Mouse (Mus musculus) kidney, embryonic 14.5 days (tissue): ENCODE measurements around the gene Zfp385a. TPM values are rescaled to one million over a fixed set of nuclear protein-coding genes. Genes with fewer than 3 reads are reported as not detected.
A peak's percentile ranks its signal among the peaks of the same experiment; 100 is the strongest.

Experiments
- ATAC-seq: fragments of 200-750 bp; cut with Nextera tagmentation; 2 replicates; pipeline ENCODE4 v1.8.0; 2017; ENCODE audit warnings: moderate number of reproducible peaks, mild to moderate bottlenecking, moderate TSS enrichment, moderate library complexity; ENCODE audit not compliant: low FRiP score, low TSS enrichment
- H3K27ac ChIP-seq: fragments of 300-500 bp; sonication (generic); 2 replicates; pipeline ENCODE4 v1.5.1; 2014; ENCODE audit warnings: low read depth, mild to moderate bottlenecking, low read length, moderate library complexity, mixed read lengths
- H3K27me3 ChIP-seq: fragments of 300-500 bp; sonication (generic); 2 replicates; pipeline ENCODE4 v1.6.1; 2014; ENCODE audit warnings: mild to moderate bottlenecking, low read length; ENCODE audit not compliant: control insufficient read depth, insufficient read depth
- H3K36me3 ChIP-seq: fragments of 300-500 bp; sonication (generic); 2 replicates; pipeline ENCODE4 v1.6.1; 2014; ENCODE audit warnings: low read length, mixed read lengths; ENCODE audit not compliant: control insufficient read depth, insufficient read depth
- H3K4me1 ChIP-seq: fragments of 300-500 bp; sonication (generic); 2 replicates; pipeline ENCODE4 v1.6.1; 2014; ENCODE audit warnings: low read length, mixed read lengths; ENCODE audit not compliant: control insufficient read depth, insufficient read depth
- H3K4me2 ChIP-seq: fragments of 300-500 bp; sonication (generic); replicated peaks from 2 replicates; pipeline ENCODE4 v1.6.1; 2014; ENCODE audit warnings: low read depth, mild to moderate bottlenecking, low read length
- H3K4me3 ChIP-seq: fragments of 300-500 bp; sonication (generic); 2 replicates; pipeline ENCODE4 v1.5.1; 2014; ENCODE audit warnings: mild to moderate bottlenecking, low read length
- H3K9ac ChIP-seq: fragments of 300-500 bp; sonication (generic); 2 replicates; pipeline ENCODE4 v1.6.1; 2014; ENCODE audit warnings: low read depth, mild to moderate bottlenecking, low read length, moderate library complexity
- H3K9me3 ChIP-seq: fragments of 300-500 bp; sonication (generic); 2 replicates; pipeline ENCODE4 v1.6.1; 2016; ENCODE audit warnings: low read length; ENCODE audit not compliant: control insufficient read depth
- WGBS: fragments of 180-500 bp; shearing (Covaris S2); extraction: QIAGEN DNeasy Blood & Tissue Kit; methylation state at CpG from one replicate; pipeline ENCODE4 v1.1.7; 2014; 5-methylcytosine and 5-hydroxymethylcytosine counted together
- polyA plus RNA-seq: library from polyadenylated mRNA; unstranded; fragments of >200 nt; fragmentation: Nextera tagmentation; extraction: Ambion mirVana; gene quantifications from 2 replicates; pipeline ENCODE4 v1.2.1, GENCODE M21; 2014

Zfp385a gene
- polyA plus RNA-seq, 1 experiment from 2014 or later: 18.2 TPM

DNA sequence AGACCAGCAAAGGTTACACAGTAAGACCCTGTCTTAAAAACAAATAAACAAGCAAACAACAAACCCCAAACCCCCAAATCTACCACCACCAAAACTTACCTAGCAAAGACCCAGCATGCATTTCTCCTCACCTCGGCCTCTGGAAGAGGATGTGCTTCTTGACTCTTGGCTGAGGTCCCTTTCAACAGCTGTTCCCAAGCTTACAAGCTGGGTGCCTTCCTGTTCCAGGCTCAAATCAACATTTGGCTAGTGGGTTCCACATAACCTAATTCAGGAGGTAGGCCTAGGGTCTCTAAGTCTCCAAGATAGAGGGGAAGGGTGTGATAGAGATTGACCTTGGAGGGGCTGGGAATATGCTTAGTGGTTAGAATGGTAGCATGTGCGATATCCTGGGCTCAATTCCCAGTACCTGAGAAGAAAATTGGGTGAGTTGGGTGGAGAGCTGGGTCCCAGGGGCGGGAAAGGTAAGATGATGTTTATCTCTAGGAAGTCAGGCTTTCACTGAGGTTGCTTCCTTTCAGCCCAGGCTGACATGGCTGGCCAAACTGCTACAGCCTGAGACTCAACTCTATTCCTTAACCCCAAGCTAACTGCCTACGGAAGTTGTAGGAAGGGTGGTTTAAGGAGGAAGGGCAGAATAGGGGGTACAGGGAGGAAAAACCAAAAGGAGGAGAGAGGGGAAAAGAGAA lies 35.4 kb upstream of the Zfp385a start:
- ATAC-seq: no peak
- Histone ChIP-seq H3K4me3 (no peak overlapping the region), H3K27me3 (no peaks in the 10 kb centered on the region), H3K4me2 (no peak overlapping the region), H3K9me3 (no peaks in the 10 kb centered on the region), H3K27ac (no peak overlapping the region), H3K9ac (no peak overlapping the region), H3K36me3 (no peaks in the 10 kb centered on the region), H3K4me1 (peaks cover 12% of the 10 kb centered on the region; the same call in 1 of the 2 replicates)
- 91% methylated on average over 4 of the region's 4 CpGs for WGBS

DNA sequence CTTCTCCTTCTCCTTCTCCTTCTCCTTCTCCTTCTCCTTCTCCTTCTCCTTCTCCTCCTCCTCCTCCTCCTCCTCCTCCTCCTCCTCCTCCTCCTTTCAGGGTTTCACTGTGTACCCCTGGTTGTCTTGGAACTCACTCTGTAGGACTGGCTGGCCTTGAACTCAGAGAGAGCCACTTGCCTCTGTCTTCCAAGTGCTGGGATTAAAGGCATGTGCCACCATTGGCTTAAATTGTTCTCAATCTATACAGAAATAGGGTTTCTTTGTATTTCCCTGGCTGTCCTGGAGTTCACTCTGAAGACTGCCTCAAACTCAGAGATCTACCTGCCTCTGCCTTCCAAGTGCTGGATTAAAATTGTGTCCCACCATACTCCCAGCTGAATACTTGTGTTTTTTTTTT lies 32.6 kb upstream of the Zfp385a start:
- peaks cover 12% of the 10 kb centered on the region; the same call in 1 of the 2 replicates for H3K4me1 ChIP-seq
- H3K36me3 ChIP-seq: no peaks in the 10 kb centered on the region
- no peak overlapping the region for H3K4me2 ChIP-seq
- no peak overlapping the region for H3K9ac ChIP-seq
- H3K9me3 ChIP-seq: no peaks in the 10 kb centered on the region
- H3K4me3 ChIP-seq: no peak overlapping the region
- ATAC-seq: no peak
- no peak overlapping the region for H3K27ac ChIP-seq
- H3K27me3 ChIP-seq: no peaks in the 10 kb centered on the region

DNA sequence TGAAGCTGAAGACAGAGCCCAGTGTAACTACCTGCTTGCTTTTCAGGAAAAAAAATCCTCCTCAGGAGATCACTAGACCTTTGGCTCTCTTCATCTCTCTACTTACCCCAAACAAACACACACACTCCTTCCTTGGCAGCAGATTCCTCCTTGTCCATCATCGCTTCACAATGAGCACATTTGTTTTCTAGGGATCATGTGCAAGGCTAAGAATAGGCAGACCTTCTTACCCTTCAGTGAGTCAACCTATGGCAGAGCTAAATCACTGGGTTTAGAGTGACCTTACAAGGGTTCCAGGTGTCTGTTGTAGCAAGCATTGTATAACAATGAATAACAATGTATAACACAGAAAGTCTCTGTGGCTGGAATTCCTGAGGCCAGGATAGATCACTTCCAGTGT lies 31.8 kb upstream of the Zfp385a start:
- Histone ChIP-seq H3K27ac (no peak overlapping the region), H3K9me3 (no peaks in the 10 kb centered on the region), H3K4me2 (no peak overlapping the region), H3K4me1 (peaks cover 17% of the 10 kb centered on the region; the same call in 1 of the 2 replicates), H3K27me3 (no peaks in the 10 kb centered on the region), H3K9ac (no peak overlapping the region), H3K4me3 (no peak overlapping the region), H3K36me3 (no peaks in the 10 kb centered on the region)
- WGBS: 78% methylated on average over 1 of the region's 1 CpGs
- no peak for ATAC-seq

DNA sequence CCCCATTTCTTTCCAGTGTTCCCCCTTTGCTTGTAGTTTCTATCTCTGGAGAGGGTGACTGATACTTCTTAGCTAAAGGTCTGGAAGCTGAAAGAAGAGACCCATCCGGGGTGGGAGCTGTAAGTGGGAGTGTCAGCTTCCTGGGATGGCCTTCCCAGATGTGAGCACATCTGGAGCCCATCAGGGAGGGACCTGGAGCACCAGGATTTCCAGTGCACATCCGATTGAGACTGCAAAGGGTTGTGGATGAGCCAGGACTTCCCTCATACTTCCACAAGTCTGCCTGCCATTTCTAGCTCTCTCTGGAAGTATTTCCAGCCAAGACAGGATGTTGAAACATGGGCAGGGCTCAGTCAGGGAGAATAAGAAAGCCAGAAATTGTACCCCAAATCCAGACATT lies 31.3 kb upstream of the Zfp385a start:
- Histone ChIP-seq H3K9me3 (no peaks in the 10 kb centered on the region), H3K4me1 (peaks cover 12% of the 10 kb centered on the region; the same call in 1 of the 2 replicates), H3K9ac (no peak overlapping the region), H3K4me2 (no peak overlapping the region), H3K36me3 (no peaks in the 10 kb centered on the region), H3K4me3 (no peak overlapping the region), H3K27ac (no peak overlapping the region), H3K27me3 (no peaks in the 10 kb centered on the region)
- ATAC-seq: no peak; the same call in 1 of the 2 replicates
- WGBS: 5% methylated on average over 2 of the region's 2 CpGs

DNA sequence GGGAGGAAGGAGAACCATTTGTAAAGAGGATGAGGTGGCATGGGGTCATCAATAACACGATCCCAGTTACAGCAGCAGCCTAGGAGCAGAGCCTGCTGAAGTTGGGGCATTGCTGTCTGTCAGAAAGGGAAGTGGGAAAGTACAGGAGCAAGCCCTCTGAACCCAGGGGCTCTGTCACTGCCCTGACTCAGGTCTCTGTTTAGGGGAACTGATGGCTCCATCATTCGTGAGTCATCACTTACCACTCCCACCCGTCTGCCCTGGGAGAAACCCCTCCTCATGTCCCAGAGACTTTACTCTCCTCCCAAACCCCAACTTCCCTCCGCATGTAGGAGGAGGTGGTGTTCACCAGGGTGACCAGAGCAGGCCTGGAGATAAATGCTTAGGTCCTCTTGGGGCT lies 30.6 kb upstream of the Zfp385a start:
- Histone ChIP-seq H3K4me3 (no peak overlapping the region), H3K9ac (no peak overlapping the region), H3K4me1 (peaks cover 11% of the 10 kb centered on the region; the same call in 1 of the 2 replicates), H3K4me2 (no peak overlapping the region), H3K27ac (no peak overlapping the region), H3K27me3 (no peaks in the 10 kb centered on the region), H3K36me3 (no peaks in the 10 kb centered on the region), H3K9me3 (no peaks in the 10 kb centered on the region)
- no peak for ATAC-seq
- WGBS: 17% methylated on average over 4 of the region's 4 CpGs

GRCm38 (mm10) chr15:103369123-103369522 lies 29.2 kb upstream of the Zfp385a start:
- Histone ChIP-seq H3K4me1 (peaks cover 22% of the 10 kb centered on the region; the same call in 1 of the 2 replicates), H3K27ac (no peak overlapping the region), H3K27me3 (no peaks in the 10 kb centered on the region), H3K36me3 (no peaks in the 10 kb centered on the region), H3K4me2 (no peak overlapping the region), H3K9ac (no peak overlapping the region), H3K9me3 (no peaks in the 10 kb centered on the region), H3K4me3 (no peak overlapping the region)
- no peak for ATAC-seq
- WGBS: 72% methylated on average over 1 of the region's 1 CpGs

- Histone ChIP-seq H3K4me2 (no peak overlapping the region), H3K36me3 (no peaks in the 10 kb centered on the region), H3K9me3 (no peaks in the 10 kb centered on the region), H3K4me3 (no peak overlapping the region), H3K27me3 (no peaks in the 10 kb centered on the region), H3K4me1 (peaks cover 23% of the 10 kb centered on the region; the same call in 1 of the 2 replicates), H3K9ac (no peak overlapping the region), H3K27ac (no peak overlapping the region)
- ATAC-seq: no peak
- WGBS: 92% methylated on average over 4 of the region's 4 CpGs
These were observed 28.5 kb upstream of the Zfp385a start for GRCm38 (mm10) chr15:103368179-103368940.

GRCm38 (mm10) chr15:103366376-103367149 lies 26.7 kb upstream of the Zfp385a start, which contains the start of gene Itga5:
Gene Itga5, minus strand, starts transcription at chr15:103366763.
- WGBS: 1% methylated on average over 48 of the region's 51 CpGs

More at GRCm38 (mm10) chr15:103366376-103367149, 26.7 kb upstream of the Zfp385a start, which contains the start of gene Itga5:
- Histone ChIP-seq H3K9me3 (no peaks in the 10 kb centered on the region), H3K36me3 (no peaks in the 10 kb centered on the region), H3K27me3 (no peaks in the 10 kb centered on the region), H3K9ac (peak within 1 kb of the TSS; percentile 87), H3K27ac (peak within 1 kb of the TSS; percentile 76), H3K4me2 (peak within 1 kb of the TSS; percentile 89), H3K4me3 (peak within 1 kb of the TSS; percentile 88), H3K4me1 (peaks cover 24% of the 10 kb centered on the region; the same call in 1 of the 2 replicates)
- ATAC-seq: peak; percentile 77
